ENCODE assay signal across 1 mouse cellular context in the genomic region with DNA sequence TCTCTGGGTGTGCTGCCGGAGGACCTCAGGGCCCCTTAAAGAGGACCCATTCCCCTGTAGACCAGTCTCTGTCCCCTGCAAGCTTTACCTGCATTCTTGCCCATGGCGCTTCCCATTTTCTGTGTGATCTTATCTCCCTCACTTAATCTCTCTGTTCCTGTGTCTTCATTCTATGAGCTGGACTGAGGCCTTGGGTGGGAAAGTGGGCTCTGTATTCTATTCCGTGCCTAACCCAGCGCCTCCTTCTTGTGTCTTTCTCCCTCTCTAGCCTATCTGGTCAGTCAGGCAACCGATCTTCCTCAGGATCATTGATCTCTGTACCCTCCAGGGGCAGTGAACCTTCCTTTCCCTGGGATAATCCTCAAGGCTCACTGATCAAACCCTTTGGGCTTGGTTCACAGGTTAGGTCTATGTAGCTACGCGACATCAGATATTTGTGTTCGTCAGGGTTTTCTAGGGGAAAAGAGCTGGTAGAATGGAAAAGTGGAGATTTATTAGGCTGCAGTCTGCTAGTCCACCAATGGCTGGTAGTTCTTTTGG.
TF ChIP-seq lines count a peak whose summit lies in the region.

No protein-coding gene starts in this region.

TF ChIP-seq in CH12.LX, 34 proteins besides CTCF, POLR2A, EP300 and RAD21 (continued from another document):
- TF ChIP-seq ZMIZ1 (IDR thresholded peaks at IDR 0.05; ENCODE audit: low read depth, low read length) (no peak), CHD2 (IDR thresholded peaks at IDR 0.05; ENCODE audit: low read length) (no peak), NRF1 (IDR thresholded peaks at IDR 0.05; ENCODE audit: low read depth, low read length) (no peak), MAZ (IDR thresholded peaks at IDR 0.05; ENCODE audit: low read depth, low read length) (no peak), MAFK (IDR thresholded peaks at IDR 0.05; ENCODE audit: insufficient replicate concordance, low read length) (no peak), SMC3 (IDR thresholded peaks at IDR 0.05; ENCODE audit: low read depth, low read length) (no peak)
